Mouse (Mus musculus): ENCODE results near the gene Gm9495.
A peak's percentile ranks its signal among the peaks of the same experiment; 100 is the strongest.
"Not testable (repeated sequence)": the region's sequence is repeated elsewhere in the genome, so short reads cannot be mapped to it uniquely, and the experiment has no call there.

Gm9495 gene

GRCm38 (mm10) chr8:69453465-69453864 is at the start of gene Gm9495:
Gene Gm9495, minus strand, starts transcription at chr8:69453565.
- not testable (repeated sequence) for DNase-seq (ENCODE audit: low spot score)

- not testable (repeated sequence) for DNase-seq (ENCODE audit: low spot score)
Measured at GRCm38 (mm10) chr8:69474946-69475345, 21.6 kb upstream of the Gm9495 start.

GRCm38 (mm10) chr8:69420018-69420417 is 33.3 kb downstream of the Gm9495 start:
- DNase-seq (ENCODE audit: low spot score), result not testable (repeated sequence)

- DNase-seq (ENCODE audit: low spot score), result no peak
Measured at GRCm38 (mm10) chr8:69414326-69414725, 39.0 kb downstream of the Gm9495 start.

- no peak for DNase-seq (ENCODE audit: low spot score)
Measured at GRCm38 (mm10) chr8:69404768-69405167, 48.6 kb downstream of the Gm9495 start.

GRCm38 (mm10) chr8:69399956-69400443 is 53.4 kb downstream of the Gm9495 start:
- no peak for DNase-seq (ENCODE audit: low spot score)

- DNase-seq (ENCODE audit: low spot score), result no peak
Measured at GRCm38 (mm10) chr8:69399181-69399955, 54.0 kb downstream of the Gm9495 start.

GRCm38 (mm10) chr8:69396196-69396595 is 57.2 kb downstream of the Gm9495 start:
- DNase-seq (ENCODE audit: low spot score), result no peak

GRCm38 (mm10) chr8:69395050-69395789 is 58.1 kb downstream of the Gm9495 start:
- peak; percentile 71 for DNase-seq (ENCODE audit: low spot score)

GRCm38 (mm10) chr8:69384361-69384760 is 69.0 kb downstream of the Gm9495 start:
- no peak for DNase-seq (ENCODE audit: low spot score)
